Mouse (Mus musculus) neural tube, embryonic 15.5 days (tissue): ENCODE results near the gene Cabin1. TPM values are rescaled to one million over a fixed set of nuclear protein-coding genes. Genes with fewer than 3 reads are reported as not detected.

Source experiments
- ATAC-seq: fragments of 200-750 bp; cut with Nextera tagmentation; 2 replicates; pipeline ENCODE4 v1.8.0; 2017; ENCODE audit warnings: mild to moderate bottlenecking, moderate TSS enrichment, moderate library complexity; ENCODE audit not compliant: low FRiP score
- H3K27ac ChIP-seq: fragments of 300-500 bp; sonication (generic); replicated peaks from 2 replicates; pipeline ENCODE4 v1.5.1; 2015; ENCODE audit warnings: mild to moderate bottlenecking, inconsistent platforms
- H3K27me3 ChIP-seq: fragments of 300-500 bp; sonication (generic); replicated peaks from 2 replicates; pipeline ENCODE4 v1.6.1; 2015; ENCODE audit warnings: inconsistent platforms
- H3K36me3 ChIP-seq: fragments of 300-500 bp; sonication (generic); 2 replicates; pipeline ENCODE4 v1.6.1; 2015; ENCODE audit warnings: inconsistent platforms
- H3K4me1 ChIP-seq: fragments of 300-500 bp; sonication (generic); 2 replicates; pipeline ENCODE4 v1.6.1; 2015; ENCODE audit warnings: inconsistent platforms
- H3K4me2 ChIP-seq: fragments of 300-500 bp; sonication (generic); 2 replicates; pipeline ENCODE4 v1.6.1; 2015; ENCODE audit warnings: inconsistent platforms, mild to moderate bottlenecking, moderate library complexity
- H3K4me3 ChIP-seq: fragments of 300-500 bp; sonication (generic); replicated peaks from 2 replicates; pipeline ENCODE4 v1.5.1; 2015; ENCODE audit warnings: mild to moderate bottlenecking, inconsistent platforms
- H3K9ac ChIP-seq: fragments of 300-500 bp; sonication (generic); replicated peaks from 2 replicates; pipeline ENCODE4 v1.6.1; 2015; ENCODE audit warnings: mild to moderate bottlenecking, inconsistent platforms
- H3K9me3 ChIP-seq: fragments of 300-500 bp; sonication (generic); replicated peaks from 2 replicates; pipeline ENCODE4 v1.6.1; 2016; ENCODE audit warnings: inconsistent platforms
- WGBS: fragments of 180-500 bp; shearing (Covaris S2); methylation state at CpG from one replicate; pipeline ENCODE4 v1.1.7; 2015; ENCODE audit warnings: mixed read lengths; 5-methylcytosine and 5-hydroxymethylcytosine counted together
- polyA plus RNA-seq: library from polyadenylated mRNA; unstranded; fragments of >200 nt; fragmentation: Nextera tagmentation; extraction: Ambion mirVana; gene quantifications from 2 replicates; pipeline ENCODE4 v1.2.1, GENCODE M21; 2015

Gene Cabin1
- polyA plus RNA-seq, 1 experiment from 2014 or later: 35.8 TPM

GRCm38 (mm10) chr10:75707901-75708632 lies 56.1 kb downstream of the Cabin1 start:
- 85% methylated on average over 3 of the region's 3 CpGs for WGBS
- peaks cover 30% of the 10 kb centered on the region for H3K4me1 ChIP-seq
- peak overlapping the region; percentile 46 for H3K27ac ChIP-seq
- H3K4me2 ChIP-seq: no peak overlapping the region
- no peak overlapping the region for H3K9ac ChIP-seq
- H3K9me3 ChIP-seq: no peaks in the 10 kb centered on the region
- H3K4me3 ChIP-seq: no peak overlapping the region
- peaks cover 46% of the 10 kb centered on the region for H3K36me3 ChIP-seq
- no peak for ATAC-seq
- no peaks in the 10 kb centered on the region for H3K27me3 ChIP-seq

- no peaks in the 10 kb centered on the region for H3K9me3 ChIP-seq
- H3K27me3 ChIP-seq: no peaks in the 10 kb centered on the region
- H3K4me3 ChIP-seq: no peak overlapping the region
- no peak for ATAC-seq
- H3K4me2 ChIP-seq: no peak overlapping the region
- H3K9ac ChIP-seq: no peak overlapping the region
- H3K27ac ChIP-seq: no peak overlapping the region
- peaks cover 32% of the 10 kb centered on the region for H3K36me3 ChIP-seq
- WGBS: 87% methylated on average over 8 of the region's 8 CpGs
- peaks cover 30% of the 10 kb centered on the region for H3K4me1 ChIP-seq
Measured at GRCm38 (mm10) chr10:75706632-75707216, 57.4 kb downstream of the Cabin1 start.

- peaks cover 30% of the 10 kb centered on the region for H3K36me3 ChIP-seq
- H3K9ac ChIP-seq: no peak overlapping the region
- H3K27me3 ChIP-seq: no peaks in the 10 kb centered on the region
- no peaks in the 10 kb centered on the region for H3K9me3 ChIP-seq
- H3K4me2 ChIP-seq: no peak overlapping the region
- no peak for ATAC-seq
- H3K4me3 ChIP-seq: no peak overlapping the region
- H3K4me1 ChIP-seq: peaks cover 30% of the 10 kb centered on the region
- WGBS: 80% methylated on average over 7 of the region's 7 CpGs
- peak overlapping the region; percentile 78; the same call in 1 of the 2 replicates for H3K27ac ChIP-seq
Measured at GRCm38 (mm10) chr10:75705681-75706400, 58.3 kb downstream of the Cabin1 start.

GRCm38 (mm10) chr10:75704212-75705185 lies 59.6 kb downstream of the Cabin1 start:
- Histone ChIP-seq H3K36me3 (peaks cover 29% of the 10 kb centered on the region), H3K9ac (no peak overlapping the region), H3K4me1 (peaks cover 30% of the 10 kb centered on the region), H3K9me3 (no peaks in the 10 kb centered on the region), H3K4me2 (no peak overlapping the region), H3K4me3 (no peak overlapping the region), H3K27me3 (no peaks in the 10 kb centered on the region), H3K27ac (peak overlapping the region; percentile 78)
- peak; percentile 90 for ATAC-seq
- 58% methylated on average over 15 of the region's 15 CpGs for WGBS

- Histone ChIP-seq H3K27me3 (no peaks in the 10 kb centered on the region), H3K27ac (peak overlapping the region; percentile 78), H3K9ac (no peak overlapping the region), H3K36me3 (peaks cover 30% of the 10 kb centered on the region), H3K4me3 (no peak overlapping the region), H3K4me1 (peaks cover 26% of the 10 kb centered on the region), H3K9me3 (no peaks in the 10 kb centered on the region), H3K4me2 (no peak overlapping the region)
- WGBS: 61% methylated on average over 1 of the region's 1 CpGs
- no peak for ATAC-seq
Measured at GRCm38 (mm10) chr10:75703504-75703903, 60.6 kb downstream of the Cabin1 start.

GRCm38 (mm10) chr10:75702494-75702893 lies 61.6 kb downstream of the Cabin1 start:
- H3K9me3 ChIP-seq: no peaks in the 10 kb centered on the region
- H3K27ac ChIP-seq: no peak overlapping the region
- H3K4me1 ChIP-seq: peaks cover 24% of the 10 kb centered on the region
- no peak for ATAC-seq
- H3K36me3 ChIP-seq: peaks cover 31% of the 10 kb centered on the region
- H3K27me3 ChIP-seq: no peaks in the 10 kb centered on the region
- H3K4me2 ChIP-seq: no peak overlapping the region
- H3K4me3 ChIP-seq: no peak overlapping the region
- H3K9ac ChIP-seq: no peak overlapping the region
- WGBS: 91% methylated on average over 2 of the region's 2 CpGs

GRCm38 (mm10) chr10:75701280-75701679 lies 62.9 kb downstream of the Cabin1 start:
- Histone ChIP-seq H3K9ac (no peak overlapping the region), H3K9me3 (no peaks in the 10 kb centered on the region), H3K27ac (no peak overlapping the region), H3K36me3 (peaks cover 39% of the 10 kb centered on the region), H3K27me3 (no peaks in the 10 kb centered on the region), H3K4me3 (no peak overlapping the region), H3K4me1 (peaks cover 24% of the 10 kb centered on the region), H3K4me2 (no peak overlapping the region)
- no peak for ATAC-seq
- WGBS: 87% methylated on average over 6 of the region's 6 CpGs

GRCm38 (mm10) chr10:75697693-75698092 lies 66.4 kb downstream of the Cabin1 start:
- WGBS: 91% methylated on average over 3 of the region's 3 CpGs
- no peak for ATAC-seq

GRCm38 (mm10) chr10:75696597-75697355 lies 67.4 kb downstream of the Cabin1 start:
- Histone ChIP-seq H3K36me3 (peaks cover 76% of the 10 kb centered on the region), H3K4me2 (no peak overlapping the region), H3K9me3 (no peaks in the 10 kb centered on the region), H3K4me3 (no peak overlapping the region), H3K27me3 (no peaks in the 10 kb centered on the region), H3K27ac (no peak overlapping the region), H3K9ac (no peak overlapping the region), H3K4me1 (no peaks in the 10 kb centered on the region)
- no peak for ATAC-seq
- WGBS: 93% methylated on average over 7 of the region's 7 CpGs

More at GRCm38 (mm10) chr10:75697693-75698092, 66.4 kb downstream of the Cabin1 start:
- H3K36me3 ChIP-seq: peaks cover 74% of the 10 kb centered on the region
- H3K27me3 ChIP-seq: no peaks in the 10 kb centered on the region
- H3K9me3 ChIP-seq: no peaks in the 10 kb centered on the region
- H3K4me1 ChIP-seq: no peaks in the 10 kb centered on the region
- H3K4me3 ChIP-seq: no peak overlapping the region
- H3K4me2 ChIP-seq: no peak overlapping the region
- H3K9ac ChIP-seq: no peak overlapping the region
- no peak overlapping the region for H3K27ac ChIP-seq

- H3K4me1 ChIP-seq: no peaks in the 10 kb centered on the region
- H3K4me3 ChIP-seq: no peak overlapping the region
- H3K4me2 ChIP-seq: no peak overlapping the region
- H3K36me3 ChIP-seq: peaks cover 84% of the 10 kb centered on the region
- no peak overlapping the region for H3K9ac ChIP-seq
- 96% methylated on average over 2 of the region's 2 CpGs for WGBS
- no peaks in the 10 kb centered on the region for H3K27me3 ChIP-seq
- ATAC-seq: no peak
- H3K27ac ChIP-seq: no peak overlapping the region
- H3K9me3 ChIP-seq: no peaks in the 10 kb centered on the region
Measured at GRCm38 (mm10) chr10:75695521-75695920, 68.6 kb downstream of the Cabin1 start.
